Mouse (Mus musculus) heart, postnatal 25 days (tissue): ENCODE data around the gene Dtx1. TPM values are rescaled to one million over a fixed set of nuclear protein-coding genes. Genes with fewer than 3 reads are reported as not detected.

Source experiments
- DNase-seq: peaks from one replicate; pipeline ENCODE4 v3.0.0; 2022; ENCODE audit warnings: low spot score
- intact Hi-C: fragments of 180-260 bp; cut with DNase I; formaldehyde crosslinking; loops from one replicate; pipeline ENCODE4 v1.15.1; 2025
- total RNA-seq, 2 experiments: library from RNA; stranded (reverse); gene quantifications; 2 replicates each; pipeline ENCODE4 v1.2.3; 2021

Gene Dtx1
- total RNA-seq, 2 experiments from 2014 or later, result 1.8 to 1.9 TPM

DNA sequence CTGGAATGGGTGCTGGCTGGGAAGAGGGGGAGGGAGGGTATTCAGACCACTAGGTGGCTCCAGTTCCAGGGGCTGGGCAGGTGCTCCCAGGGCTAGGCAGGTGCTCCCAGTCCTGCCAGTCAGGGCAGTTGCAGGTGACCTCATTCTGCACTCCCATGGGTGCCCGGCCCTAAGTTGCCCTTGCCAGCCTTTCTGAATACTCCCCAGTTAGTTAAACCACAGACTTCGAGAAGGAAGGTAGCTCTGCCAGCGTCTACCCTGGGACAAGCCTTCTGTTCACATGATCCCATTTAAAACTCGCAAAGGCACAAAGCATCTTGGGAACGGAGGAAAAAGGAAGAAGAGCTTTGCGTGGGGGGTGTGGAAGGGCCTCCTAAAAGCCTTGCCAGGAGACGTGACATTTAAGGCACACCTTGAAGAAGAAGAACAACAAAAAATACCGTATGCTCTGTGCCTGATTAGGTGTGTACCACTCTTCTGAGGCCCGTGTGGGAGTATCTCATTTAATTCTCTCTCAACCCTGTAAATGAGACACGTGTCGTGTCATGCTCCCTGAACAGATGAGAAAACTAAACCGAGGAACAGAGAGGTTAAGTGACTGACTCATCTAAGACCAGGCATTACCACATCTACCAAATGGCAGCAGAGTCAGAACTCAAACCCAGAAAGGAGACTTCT, 63.8 kb downstream of the Dtx1 start:
- intact Hi-C loops, result no loop called here
- DNase-seq, result no peak

DNA sequence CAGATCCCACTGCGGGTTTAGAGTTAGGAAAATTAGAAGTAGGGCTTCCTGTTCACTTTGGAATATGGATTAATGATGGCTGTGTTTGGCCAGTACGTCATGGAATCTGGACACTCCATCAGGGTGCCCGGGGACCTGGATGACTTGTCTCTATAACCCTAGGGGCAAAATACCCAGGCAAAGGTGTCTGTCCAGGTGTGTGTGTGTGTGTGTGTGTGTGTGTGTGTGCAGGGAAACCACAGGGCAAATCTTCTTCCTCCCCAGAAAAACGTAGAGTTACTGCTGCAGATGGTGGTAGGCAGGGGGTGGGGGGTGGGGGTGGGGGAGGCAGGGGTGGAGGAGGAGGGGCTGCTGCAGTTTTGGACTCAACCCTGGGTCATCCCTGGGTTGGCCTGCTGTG, 64.4 kb downstream of the Dtx1 start:
- intact Hi-C loops, result no loop called here
- no peak for DNase-seq

DNA sequence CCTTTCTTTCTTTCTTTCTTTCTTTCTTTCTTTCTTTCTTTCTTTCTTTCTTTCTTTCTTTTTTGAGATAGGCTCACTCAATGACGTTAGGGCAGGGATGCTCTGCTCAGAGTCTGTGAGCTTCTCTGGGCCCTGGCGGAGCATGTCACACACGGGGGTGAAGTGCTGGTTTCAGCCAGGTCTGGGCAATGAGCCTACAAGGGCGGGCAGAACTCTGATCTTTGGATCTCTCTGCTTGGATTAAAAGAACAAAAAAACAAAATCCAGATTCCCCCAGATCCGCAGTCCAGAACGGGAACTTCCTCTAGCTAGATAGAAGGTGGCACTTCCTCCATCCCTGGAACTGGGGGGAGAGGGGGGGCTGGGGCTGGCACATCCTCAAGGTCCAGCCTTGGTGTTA, 65.9 kb downstream of the Dtx1 start:
- DNase-seq, result no peak
- intact Hi-C loops, result no loop called here

DNA sequence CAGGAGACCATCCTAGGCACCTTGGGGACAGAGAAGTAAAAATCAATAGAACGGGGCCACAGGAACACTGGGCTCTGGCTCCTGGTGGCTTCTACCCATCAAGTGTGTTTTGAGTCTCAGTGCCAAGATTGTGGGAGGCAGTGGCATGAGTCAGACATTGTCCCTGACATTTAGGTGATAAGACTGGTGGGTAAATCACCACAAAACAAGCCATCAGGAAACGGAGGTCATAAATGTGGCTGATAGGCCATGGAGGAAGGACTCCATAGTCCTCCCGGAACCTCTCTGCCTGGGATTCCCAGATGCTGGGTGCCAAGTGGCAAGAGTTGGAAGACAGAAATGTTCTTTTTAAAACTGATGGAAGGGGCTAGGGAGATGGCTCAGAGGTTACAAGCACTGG, 67.5 kb downstream of the Dtx1 start:
- no peak for DNase-seq
- intact Hi-C loops, result no loop called here

DNA sequence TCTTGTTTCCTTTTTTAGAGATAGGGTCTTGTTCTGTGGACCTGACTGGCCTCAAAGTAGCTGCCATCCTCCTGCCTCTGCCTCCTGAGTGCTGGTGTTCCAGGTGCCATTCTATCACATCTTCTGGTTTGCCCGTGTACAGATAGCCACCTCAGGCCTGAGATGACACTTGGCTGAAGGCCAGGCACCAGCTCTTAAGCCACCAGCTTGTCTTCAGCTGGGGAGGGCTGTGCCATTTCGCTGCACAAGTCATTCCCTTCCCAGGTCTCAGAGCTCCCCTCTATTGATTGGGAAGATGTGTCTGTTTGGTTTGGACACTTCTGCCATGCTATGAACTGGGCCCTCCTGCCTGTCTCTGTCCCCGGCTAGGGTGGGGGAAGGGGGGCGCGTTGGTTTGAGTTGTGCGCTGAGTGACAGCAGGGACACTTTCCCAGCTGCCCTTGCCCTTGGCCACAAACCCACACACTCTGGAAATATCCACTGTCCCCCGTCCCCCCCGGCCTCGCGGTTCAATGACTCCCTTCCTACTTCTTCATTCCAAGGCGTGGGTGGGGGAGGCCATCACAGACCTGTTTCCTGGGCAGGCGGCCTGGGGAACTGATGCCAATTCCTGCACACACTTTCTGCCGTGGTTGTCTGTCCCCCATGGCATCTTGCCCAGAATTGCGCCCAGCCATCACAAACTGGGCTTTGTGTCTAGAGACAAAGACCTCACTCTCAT, 68.2 kb downstream of the Dtx1 start:
- intact Hi-C loops, result no loop called here
- no peak for DNase-seq

DNA sequence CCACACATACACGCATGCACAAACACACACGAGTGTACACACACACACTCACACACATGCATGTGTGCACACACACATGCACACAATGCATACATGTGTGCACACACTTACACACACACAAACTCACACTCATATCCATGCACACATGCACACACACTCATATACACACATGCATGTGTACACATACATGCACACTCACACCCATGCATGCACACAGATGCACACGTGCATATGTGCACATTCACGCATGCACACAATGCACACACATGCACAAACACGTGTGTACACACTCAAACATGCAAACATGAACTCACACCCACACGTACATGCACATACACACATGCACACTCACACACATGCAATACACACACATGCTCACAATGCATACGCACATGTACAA, 71.6 kb downstream of the Dtx1 start:
- DNase-seq, result no peak
- intact Hi-C loops, result no loop called here

DNA sequence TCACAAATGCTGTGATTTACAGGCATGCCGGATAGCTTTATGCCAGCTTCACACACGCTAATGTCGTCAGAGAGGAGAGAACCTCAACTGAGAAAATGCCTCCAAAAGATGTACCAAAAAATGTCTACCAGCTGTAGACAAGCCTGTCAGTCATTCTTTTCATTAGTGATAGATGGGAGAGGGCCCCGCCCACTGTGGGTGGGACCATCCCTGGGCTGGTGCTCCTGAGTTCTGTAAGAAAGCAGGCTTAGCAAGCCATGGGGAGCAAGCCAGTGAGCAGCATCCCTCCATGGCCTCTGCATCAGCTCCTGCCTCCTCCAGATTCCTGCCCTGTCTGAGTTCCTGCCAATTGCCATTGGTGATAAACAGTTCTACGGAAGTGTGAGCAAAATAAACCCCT, 76.1 kb downstream of the Dtx1 start:
- intact Hi-C loops, result no loop called here
- DNase-seq, result no peak

DNA sequence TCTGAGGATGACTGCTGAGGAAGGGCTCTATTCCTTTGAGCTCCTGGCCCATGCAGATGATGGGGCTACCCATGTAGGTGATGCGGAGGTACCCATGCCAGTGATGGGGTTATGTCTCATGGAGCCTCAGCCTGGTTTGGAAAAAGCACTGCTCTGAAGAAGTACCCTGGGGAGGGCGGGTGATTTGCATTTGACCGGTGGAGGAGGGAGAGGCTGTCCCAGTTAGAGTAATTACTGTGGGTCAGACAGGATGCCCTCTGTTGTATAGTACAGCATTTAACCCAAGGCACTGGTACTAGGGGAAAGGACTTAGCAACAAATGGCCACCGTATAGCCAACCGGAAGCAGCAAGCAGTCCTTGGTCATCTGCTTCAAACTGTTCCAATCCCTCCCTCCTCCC, 76.9 kb downstream of the Dtx1 start:
- intact Hi-C loops, result no loop called here
- DNase-seq, result no peak

DNA sequence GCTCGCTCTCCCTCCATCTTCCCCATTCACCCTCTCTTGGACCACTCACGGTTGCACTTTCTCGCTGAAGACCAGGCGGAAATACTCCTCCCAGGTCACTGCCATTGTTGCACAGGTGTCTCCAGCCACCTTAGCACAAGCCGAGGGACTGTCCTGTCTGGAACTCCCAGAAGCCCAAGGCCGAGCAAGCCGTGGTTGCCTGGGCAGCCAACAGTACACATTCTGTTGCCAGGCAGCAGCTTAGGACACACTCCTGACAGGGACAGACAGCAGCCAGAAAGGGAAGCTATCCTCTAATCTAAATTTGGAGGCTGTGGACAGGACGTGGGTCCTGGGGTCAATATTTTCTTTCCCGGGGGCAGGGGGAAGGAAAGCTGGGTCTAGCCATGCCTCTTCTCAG, 77.6 kb downstream of the Dtx1 start, which contains the start of gene Cfap73:
Gene Cfap73 (minus strand): TSS at position 105 of the 400 bp plus-strand sequence.
- no peak for DNase-seq
- intact Hi-C loops, result no loop called here

DNA sequence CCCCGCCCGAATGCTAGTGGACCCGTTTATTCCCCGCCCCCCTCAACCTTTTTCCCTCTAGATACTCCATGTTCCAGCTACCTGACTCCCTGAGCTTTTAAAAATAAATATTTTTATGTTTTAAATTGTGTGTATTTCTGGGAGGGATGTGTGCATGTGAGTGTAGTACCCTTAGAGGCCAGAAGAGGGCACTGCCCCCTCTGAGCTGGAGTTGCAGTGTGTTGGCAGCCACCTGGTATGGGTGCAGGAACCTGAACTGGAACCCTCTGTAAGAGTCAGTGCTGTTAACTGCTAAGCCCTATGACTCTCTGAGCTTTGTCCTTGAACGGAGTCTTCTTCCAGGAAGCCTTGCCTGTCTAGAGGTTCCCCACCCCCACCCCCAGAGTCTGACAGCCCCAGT, 79.8 kb downstream of the Dtx1 start:
- intact Hi-C loops, result no loop called here
- DNase-seq, result no peak

DNA sequence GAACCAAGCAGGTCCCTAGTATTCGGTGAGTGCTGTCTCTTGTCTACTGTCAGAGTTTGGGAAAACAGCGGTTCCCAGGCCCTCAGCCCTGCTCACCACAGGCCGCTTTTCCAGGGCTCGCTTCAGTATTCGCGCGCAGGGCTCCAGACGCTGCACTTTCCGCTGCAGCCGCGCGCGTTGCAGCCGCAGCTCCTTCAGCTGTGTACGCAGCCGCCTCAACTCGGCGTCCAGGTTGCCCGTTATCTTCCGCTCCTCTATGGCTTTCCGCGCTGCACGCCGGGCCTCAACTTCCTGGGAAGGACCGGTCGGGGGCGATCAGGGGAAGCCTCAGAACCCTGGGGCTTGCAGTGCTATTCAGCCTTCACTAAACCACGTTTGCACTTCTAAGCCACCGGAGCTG, 80.6 kb downstream of the Dtx1 start:
- intact Hi-C loops, result no loop called here
- no peak for DNase-seq

Other genes with a start within 250 kb of the Dtx1 start
- 1 to 10 TPM; 8.8 to 9.6 TPM for gene Sdsl, start 239.1 kb downstream of the Dtx1 start, total RNA-seq
- 1 to 10 TPM; 1.2 to 1.3 TPM for gene Sds, start 235.4 kb downstream of the Dtx1 start, total RNA-seq
- gene Plbd2, start 208.3 kb downstream of the Dtx1 start, total RNA-seq, result 10 to 100 TPM; 33.2 to 37.1 TPM
- gene Slc8b1, start 200.8 kb downstream of the Dtx1 start, total RNA-seq, result 10 to 100 TPM in 1 of 2 experiments, 1 to 10 TPM in 1; 9.3 to 12.6 TPM
- gene Tpcn1, start 123.3 kb downstream of the Dtx1 start, total RNA-seq, result 10 to 100 TPM; 36.0 to 37.9 TPM
- gene Iqcd, start 122.9 kb downstream of the Dtx1 start, total RNA-seq, result not detected
- gene Rita1, start 99.3 kb downstream of the Dtx1 start, total RNA-seq, result 10 to 100 TPM; 15.4 to 18.7 TPM
- 10 to 100 TPM; 20.1 to 21.4 TPM for gene Ddx54, start 99.2 kb downstream of the Dtx1 start, total RNA-seq
- gene Cfap73, start 77.7 kb downstream of the Dtx1 start, total RNA-seq, result not detected
- not detected for gene Rasal1, start 63.1 kb downstream of the Dtx1 start, total RNA-seq
- gene Oas2, start 37.9 kb upstream of the Dtx1 start, total RNA-seq, result under 1 TPM; 0.57 to 0.78 TPM
- under 1 TPM; 0.10 to 0.17 TPM for gene Oas3, start 65.7 kb upstream of the Dtx1 start, total RNA-seq
- gene Oas1e, start 83.6 kb upstream of the Dtx1 start, total RNA-seq, result not detected
- gene Oas1c, start 100.6 kb upstream of the Dtx1 start, total RNA-seq, result under 1 TPM; 0.10 to 0.48 TPM
- gene Oas1f, start 135.4 kb upstream of the Dtx1 start, total RNA-seq, result not detected
- gene Oas1h, start 149.5 kb upstream of the Dtx1 start, total RNA-seq, result not detected
- gene Oas1g, start 175.7 kb upstream of the Dtx1 start, total RNA-seq, result under 1 TPM in 1 of 2 experiments, not detected in 1; 0.25 TPM
- gene Oas1a, start 195.6 kb upstream of the Dtx1 start, total RNA-seq, result 1 to 10 TPM in 1 of 2 experiments, under 1 TPM in 1; 0.34 to 1.0 TPM
- gene Oas1d, start 202.6 kb upstream of the Dtx1 start, total RNA-seq, result not detected